Mouse (Mus musculus) bone marrow, adult 2 months (tissue): Measurements from ENCODE around the gene Sept7.

ENCODE experiments used
- CTCF ChIP-seq: fragments of 200-500 bp; IDR thresholded peaks from 2 replicates; pipeline ENCODE4 v1.5.1; 2011; ENCODE audit warnings: low read length, control low read depth; ENCODE audit not compliant: control insufficient read depth, insufficient read depth
- POLR2A ChIP-seq: fragments of 200-500 bp; IDR thresholded peaks from 2 replicates; pipeline ENCODE4 v1.6.1; 2011; ENCODE audit warnings: low read depth, mild to moderate bottlenecking, control low read depth, low read length, borderline replicate concordance; ENCODE audit not compliant: control insufficient read depth

- TF ChIP-seq POLR2A: no peak
- TF ChIP-seq CTCF: no peak
Measured at GRCm38 (mm10) chr9:25260411-25260810, 8.2 kb downstream of the Sept7 start.
